Mouse (Mus musculus): ENCODE measurements around the gene Syt17. TPM values are rescaled to one million over a fixed set of nuclear protein-coding genes. Genes with fewer than 3 reads are reported as not detected.

Gene Syt17
- polyA plus RNA-seq, 1 experiment from 2014 or later: 8.3 TPM

GRCm38 (mm10) chr7:118409421-118409820 is 38.6 kb downstream of the Syt17 start:
- no peak overlapping the region for H3K9ac ChIP-seq (ENCODE audit: low read length)
- no peaks in the 10 kb centered on the region for H3K27me3 ChIP-seq (replicated peaks; ENCODE audit: control insufficient read depth, insufficient read depth, low read length)
- H3K4me2 ChIP-seq (ENCODE audit: low read length): no peak overlapping the region
- H3K36me3 ChIP-seq (ENCODE audit: control insufficient read depth, insufficient read depth, low read length): no peaks in the 10 kb centered on the region
- no peak overlapping the region for H3K27ac ChIP-seq (ENCODE audit: low read depth)
- ATAC-seq (replicated peaks; ENCODE audit: low FRiP score, low TSS enrichment, low read depth) (no peak), DNase-seq (ENCODE audit: low spot score) (no peak)
- H3K4me3 ChIP-seq (ENCODE audit: low read depth, low read length): no peak overlapping the region
- no peaks in the 10 kb centered on the region for H3K9me3 ChIP-seq (ENCODE audit: control insufficient read depth, low read length)
- WGBS: 36% methylated on average over 2 of the region's 2 CpGs
- no peaks in the 10 kb centered on the region for H3K4me1 ChIP-seq (replicated peaks; ENCODE audit: control insufficient read depth, insufficient read depth, low read length)

GRCm38 (mm10) chr7:118405251-118405650 is 42.8 kb downstream of the Syt17 start:
- DNase-seq (ENCODE audit: low spot score): no peak
- no peaks in the 10 kb centered on the region for H3K27me3 ChIP-seq (replicated peaks; ENCODE audit: control insufficient read depth, insufficient read depth, low read length)
- no peaks in the 10 kb centered on the region for H3K36me3 ChIP-seq (ENCODE audit: control insufficient read depth, insufficient read depth, low read length)
- H3K27ac ChIP-seq (ENCODE audit: low read depth): no peak overlapping the region
- H3K4me2 ChIP-seq (ENCODE audit: low read length): no peak overlapping the region
- H3K9me3 ChIP-seq (ENCODE audit: control insufficient read depth, low read length): no peaks in the 10 kb centered on the region
- H3K4me1 ChIP-seq (replicated peaks; ENCODE audit: control insufficient read depth, insufficient read depth, low read length): no peaks in the 10 kb centered on the region
- no peak overlapping the region for H3K4me3 ChIP-seq (ENCODE audit: low read depth, low read length)
- no peak for ATAC-seq (replicated peaks; ENCODE audit: low FRiP score, low TSS enrichment, low read depth)
- H3K9ac ChIP-seq (ENCODE audit: low read length): no peak overlapping the region

- Histone ChIP-seq H3K4me2 (ENCODE audit: low read length) (no peak overlapping the region), H3K4me3 (ENCODE audit: low read depth, low read length) (no peak overlapping the region), H3K27ac (ENCODE audit: low read depth) (0 out of 2 replicates have a peak overlapping the region, but pooled peaks have one; percentile 9), H3K27me3 (replicated peaks; ENCODE audit: control insufficient read depth, insufficient read depth, low read length) (no peaks in the 10 kb centered on the region), H3K36me3 (ENCODE audit: control insufficient read depth, insufficient read depth, low read length) (no peaks in the 10 kb centered on the region), H3K9ac (ENCODE audit: low read length) (no peak overlapping the region), H3K4me1 (replicated peaks; ENCODE audit: control insufficient read depth, insufficient read depth, low read length) (no peaks in the 10 kb centered on the region), H3K9me3 (ENCODE audit: control insufficient read depth, low read length) (no peaks in the 10 kb centered on the region)
- no peak for DNase-seq (ENCODE audit: low spot score)
- 50% methylated on average over 3 of the region's 3 CpGs for WGBS
- no peak for ATAC-seq (replicated peaks; ENCODE audit: low FRiP score, low TSS enrichment, low read depth)
Measured at GRCm38 (mm10) chr7:118402576-118403022, 45.4 kb downstream of the Syt17 start.

GRCm38 (mm10) chr7:118401949-118402348 is 46.1 kb downstream of the Syt17 start:
- Histone ChIP-seq H3K9ac (ENCODE audit: low read length) (no peak overlapping the region), H3K27ac (ENCODE audit: low read depth) (no peak overlapping the region), H3K4me1 (replicated peaks; ENCODE audit: control insufficient read depth, insufficient read depth, low read length) (no peaks in the 10 kb centered on the region), H3K4me3 (ENCODE audit: low read depth, low read length) (no peak overlapping the region), H3K9me3 (ENCODE audit: control insufficient read depth, low read length) (no peaks in the 10 kb centered on the region), H3K27me3 (replicated peaks; ENCODE audit: control insufficient read depth, insufficient read depth, low read length) (no peaks in the 10 kb centered on the region), H3K4me2 (ENCODE audit: low read length) (no peak overlapping the region), H3K36me3 (ENCODE audit: control insufficient read depth, insufficient read depth, low read length) (no peaks in the 10 kb centered on the region)
- no peak for ATAC-seq (replicated peaks; ENCODE audit: low FRiP score, low TSS enrichment, low read depth)
- DNase-seq (ENCODE audit: low spot score): no peak
- WGBS: 70% methylated on average over 5 of the region's 5 CpGs

GRCm38 (mm10) chr7:118399764-118400163 is 48.3 kb downstream of the Syt17 start:
- Histone ChIP-seq H3K4me3 (ENCODE audit: low read depth, low read length) (no peak overlapping the region), H3K27me3 (replicated peaks; ENCODE audit: control insufficient read depth, insufficient read depth, low read length) (no peaks in the 10 kb centered on the region), H3K9ac (ENCODE audit: low read length) (no peak overlapping the region), H3K27ac (ENCODE audit: low read depth) (no peak overlapping the region), H3K4me1 (replicated peaks; ENCODE audit: control insufficient read depth, insufficient read depth, low read length) (no peaks in the 10 kb centered on the region), H3K9me3 (ENCODE audit: control insufficient read depth, low read length) (no peaks in the 10 kb centered on the region), H3K36me3 (ENCODE audit: control insufficient read depth, insufficient read depth, low read length) (no peaks in the 10 kb centered on the region), H3K4me2 (ENCODE audit: low read length) (no peak overlapping the region)
- ATAC-seq (replicated peaks; ENCODE audit: low FRiP score, low TSS enrichment, low read depth) (no peak), DNase-seq (ENCODE audit: low spot score) (no peak)
- WGBS: 88% methylated on average over 9 of the region's 9 CpGs

GRCm38 (mm10) chr7:118390705-118391104 is 57.3 kb downstream of the Syt17 start:
- Histone ChIP-seq H3K9me3 (ENCODE audit: control insufficient read depth, low read length) (no peaks in the 10 kb centered on the region), H3K4me3 (ENCODE audit: low read depth, low read length) (no peak overlapping the region), H3K36me3 (ENCODE audit: control insufficient read depth, insufficient read depth, low read length) (no peaks in the 10 kb centered on the region), H3K27me3 (replicated peaks; ENCODE audit: control insufficient read depth, insufficient read depth, low read length) (no peaks in the 10 kb centered on the region), H3K4me2 (ENCODE audit: low read length) (no peak overlapping the region), H3K4me1 (replicated peaks; ENCODE audit: control insufficient read depth, insufficient read depth, low read length) (no peaks in the 10 kb centered on the region), H3K9ac (ENCODE audit: low read length) (no peak overlapping the region), H3K27ac (ENCODE audit: low read depth) (no peak overlapping the region)
- DNase-seq (ENCODE audit: low spot score) (no peak), ATAC-seq (replicated peaks; ENCODE audit: low FRiP score, low TSS enrichment, low read depth) (no peak)
- WGBS: 88% methylated on average over 5 of the region's 5 CpGs

GRCm38 (mm10) chr7:118380996-118381395 is 67.0 kb downstream of the Syt17 start:
- no peaks in the 10 kb centered on the region for H3K36me3 ChIP-seq (ENCODE audit: control insufficient read depth, insufficient read depth, low read length)
- no peak for ATAC-seq (replicated peaks; ENCODE audit: low FRiP score, low TSS enrichment, low read depth)
- WGBS: 87% methylated on average over 5 of the region's 5 CpGs

GRCm38 (mm10) chr7:118380056-118380455 is 68.0 kb downstream of the Syt17 start:
- Histone ChIP-seq H3K9ac (ENCODE audit: low read length) (no peak overlapping the region), H3K36me3 (ENCODE audit: control insufficient read depth, insufficient read depth, low read length) (no peaks in the 10 kb centered on the region), H3K9me3 (ENCODE audit: control insufficient read depth, low read length) (no peaks in the 10 kb centered on the region), H3K27ac (ENCODE audit: low read depth) (no peak overlapping the region), H3K4me3 (ENCODE audit: low read depth, low read length) (no peak overlapping the region), H3K4me2 (ENCODE audit: low read length) (no peak overlapping the region), H3K4me1 (replicated peaks; ENCODE audit: control insufficient read depth, insufficient read depth, low read length) (no peaks in the 10 kb centered on the region), H3K27me3 (replicated peaks; ENCODE audit: control insufficient read depth, insufficient read depth, low read length) (no peaks in the 10 kb centered on the region)
- no peak for ATAC-seq (replicated peaks; ENCODE audit: low FRiP score, low TSS enrichment, low read depth)
- no peak for DNase-seq (ENCODE audit: low spot score)
- WGBS: 65% methylated on average over 3 of the region's 3 CpGs

More at GRCm38 (mm10) chr7:118380996-118381395, 67.0 kb downstream of the Syt17 start:
- Histone ChIP-seq H3K27me3 (replicated peaks; ENCODE audit: control insufficient read depth, insufficient read depth, low read length) (no peaks in the 10 kb centered on the region), H3K4me2 (ENCODE audit: low read length) (no peak overlapping the region), H3K4me1 (replicated peaks; ENCODE audit: control insufficient read depth, insufficient read depth, low read length) (no peaks in the 10 kb centered on the region), H3K27ac (ENCODE audit: low read depth) (no peak overlapping the region), H3K9ac (ENCODE audit: low read length) (no peak overlapping the region), H3K9me3 (ENCODE audit: control insufficient read depth, low read length) (no peaks in the 10 kb centered on the region), H3K4me3 (ENCODE audit: low read depth, low read length) (no peak overlapping the region)
- DNase-seq (ENCODE audit: low spot score): no peak

GRCm38 (mm10) chr7:118376590-118376989 is 71.4 kb downstream of the Syt17 start:
- DNase-seq (ENCODE audit: low spot score): no peak
- Histone ChIP-seq H3K4me3 (ENCODE audit: low read depth, low read length) (no peak overlapping the region), H3K4me1 (replicated peaks; ENCODE audit: control insufficient read depth, insufficient read depth, low read length) (no peaks in the 10 kb centered on the region), H3K9me3 (ENCODE audit: control insufficient read depth, low read length) (no peaks in the 10 kb centered on the region), H3K36me3 (ENCODE audit: control insufficient read depth, insufficient read depth, low read length) (no peaks in the 10 kb centered on the region), H3K4me2 (ENCODE audit: low read length) (no peak overlapping the region), H3K27me3 (replicated peaks; ENCODE audit: control insufficient read depth, insufficient read depth, low read length) (no peaks in the 10 kb centered on the region), H3K27ac (ENCODE audit: low read depth) (no peak overlapping the region), H3K9ac (ENCODE audit: low read length) (no peak overlapping the region)
- no peak for ATAC-seq (replicated peaks; ENCODE audit: low FRiP score, low TSS enrichment, low read depth)
- 83% methylated on average over 4 of the region's 4 CpGs for WGBS
